Mouse (Mus musculus): ENCODE measurements around the gene Zmiz1.

Zmiz1 gene

DNA sequence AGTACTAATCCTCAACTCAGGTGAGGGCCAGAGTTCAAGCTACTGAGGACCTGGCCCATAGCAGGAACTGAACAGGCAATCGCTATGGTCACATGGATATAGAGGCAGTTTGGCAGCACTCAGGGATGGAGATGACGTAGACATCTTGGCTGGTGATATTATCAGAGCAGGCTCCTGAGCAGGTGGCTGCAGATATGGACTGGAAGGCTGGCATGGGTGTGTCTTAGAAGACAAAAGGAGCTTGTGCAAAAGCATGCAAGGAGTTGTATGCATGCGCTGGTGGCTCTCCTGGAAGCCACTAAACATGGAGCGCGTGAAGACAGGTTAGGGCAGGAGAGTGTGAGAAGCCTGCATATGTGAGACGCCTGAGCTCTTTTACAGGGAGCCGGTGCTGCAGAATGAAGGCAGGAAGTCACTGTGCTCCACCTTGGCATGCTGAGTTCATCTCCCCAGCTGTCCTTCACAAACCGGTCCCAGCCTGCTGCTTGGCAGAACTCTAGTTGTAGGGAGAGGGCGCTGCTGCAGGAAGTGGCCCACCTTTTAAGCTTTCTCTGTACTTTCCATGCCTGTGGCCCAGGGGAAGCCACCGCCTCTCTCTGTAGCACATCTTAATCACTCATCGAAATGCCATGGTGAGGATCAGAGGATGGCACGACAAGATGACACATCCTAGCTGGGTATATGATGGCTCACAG is 4.8 kb upstream of the Zmiz1 start:
- DNase-seq (ENCODE audit: low read depth, low spot score), result peak; percentile 61

DNA sequence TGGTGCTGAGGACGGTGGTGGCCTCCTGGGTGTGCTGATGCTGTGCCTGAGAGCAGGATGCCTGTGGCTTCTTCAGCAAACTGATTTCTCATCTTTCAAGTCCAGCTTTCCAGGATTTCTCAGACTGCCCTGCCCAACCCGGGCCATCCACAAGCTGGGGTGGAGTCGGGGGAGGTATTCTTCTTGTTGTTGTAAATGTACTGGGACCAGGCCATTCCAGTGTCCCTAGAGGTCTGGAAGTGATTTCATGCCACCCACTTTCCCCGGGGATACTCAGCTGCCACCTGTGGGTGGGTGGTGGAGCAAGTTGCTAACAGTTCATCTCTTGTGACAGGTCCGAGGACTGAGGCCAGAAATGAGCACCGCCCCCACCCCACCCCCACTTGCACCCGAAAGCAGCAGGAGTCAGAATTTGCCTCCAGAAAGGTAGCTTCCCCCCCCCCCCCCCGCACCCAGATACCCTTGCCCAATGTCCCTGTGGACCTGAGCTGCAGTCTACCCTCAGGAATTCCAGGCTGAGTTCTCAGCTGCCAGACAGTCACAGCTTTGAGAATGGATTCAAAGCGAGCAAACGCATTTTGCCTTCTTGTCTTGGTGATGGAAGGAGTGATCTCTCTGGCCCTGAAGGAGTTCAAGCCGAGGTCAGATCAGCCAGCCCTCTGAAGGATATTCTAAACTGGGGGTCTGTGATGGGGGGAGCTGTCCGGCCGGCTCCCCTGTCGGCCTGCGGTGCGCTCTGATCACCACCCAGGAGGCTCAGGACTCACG is 2.1 kb upstream of the Zmiz1 start:
- no peak for DNase-seq (ENCODE audit: low read depth, low spot score)

DNA sequence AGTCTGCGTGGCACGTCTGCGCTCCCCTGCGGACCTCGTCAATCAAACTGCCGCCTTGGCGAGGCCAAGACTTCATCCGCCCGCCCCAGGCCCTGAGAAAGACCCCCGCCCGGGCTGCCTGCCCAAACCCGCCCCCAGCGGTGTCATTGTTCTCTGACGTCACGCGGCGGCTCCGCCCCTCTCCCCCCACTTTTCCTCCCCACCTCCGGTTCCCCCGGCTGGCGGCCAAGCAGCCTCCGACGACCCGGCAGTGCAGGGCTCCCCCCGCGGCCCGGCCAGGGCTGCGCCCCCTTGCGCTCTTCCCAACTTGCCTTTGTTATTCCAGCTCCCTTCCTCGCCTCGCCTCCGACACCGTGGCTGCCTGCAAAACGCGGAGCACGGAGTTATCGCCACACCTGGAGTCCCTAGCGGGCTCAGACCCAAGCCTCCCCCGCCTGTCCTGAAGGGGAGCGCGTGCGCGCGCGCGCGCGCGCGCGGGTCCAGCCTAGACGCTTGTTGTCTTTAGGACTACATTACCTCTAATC is 1.5 kb upstream of the Zmiz1 start:
- DNase-seq (ENCODE audit: low read depth, low spot score), result peak; percentile 98

DNA sequence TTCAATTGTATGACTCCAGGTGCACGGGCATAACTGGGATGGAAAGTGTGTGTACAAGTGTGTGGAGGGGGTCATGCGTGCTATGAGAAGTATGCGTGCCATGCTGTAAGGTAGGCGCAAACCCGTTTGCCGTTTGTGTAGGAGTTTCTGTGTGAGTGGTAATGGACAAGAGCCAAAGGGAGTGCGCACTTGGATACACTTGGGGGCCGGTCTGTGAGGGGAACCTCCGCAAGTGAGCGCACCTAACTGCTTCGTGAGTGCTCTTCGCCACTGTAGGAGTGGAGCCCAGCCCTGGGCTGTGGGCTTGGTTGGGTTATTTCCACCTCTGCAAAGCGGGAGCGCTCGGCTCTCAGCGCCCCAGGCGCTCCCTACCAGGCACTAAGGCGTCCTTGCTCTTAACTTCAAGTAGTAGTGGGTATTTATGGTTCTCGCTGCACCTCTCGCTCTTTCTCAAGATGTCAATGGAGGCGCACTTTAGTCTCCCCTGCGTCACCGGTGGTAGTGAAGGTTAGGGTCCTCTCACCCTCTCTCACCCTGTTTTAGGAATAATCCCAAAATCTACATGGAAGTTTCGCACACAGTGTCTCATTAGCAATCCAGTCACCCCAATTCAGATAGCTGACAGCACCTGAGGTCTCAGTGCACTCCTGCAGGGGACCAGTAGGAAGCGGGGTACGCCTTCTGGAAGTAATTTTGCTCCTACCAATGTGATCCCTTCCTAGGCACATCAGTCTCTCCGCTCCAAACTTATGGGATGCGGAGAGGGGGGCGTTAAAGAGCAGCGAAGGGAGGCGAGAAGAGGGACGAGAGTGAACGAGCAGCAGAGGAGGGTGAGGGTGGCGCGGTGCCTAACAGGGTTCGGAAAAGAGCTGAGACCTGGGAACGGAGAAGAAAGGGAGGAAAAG is 622 bp upstream of the Zmiz1 start:
- peak; percentile 75 for DNase-seq (ENCODE audit: low read depth, low spot score)

DNA sequence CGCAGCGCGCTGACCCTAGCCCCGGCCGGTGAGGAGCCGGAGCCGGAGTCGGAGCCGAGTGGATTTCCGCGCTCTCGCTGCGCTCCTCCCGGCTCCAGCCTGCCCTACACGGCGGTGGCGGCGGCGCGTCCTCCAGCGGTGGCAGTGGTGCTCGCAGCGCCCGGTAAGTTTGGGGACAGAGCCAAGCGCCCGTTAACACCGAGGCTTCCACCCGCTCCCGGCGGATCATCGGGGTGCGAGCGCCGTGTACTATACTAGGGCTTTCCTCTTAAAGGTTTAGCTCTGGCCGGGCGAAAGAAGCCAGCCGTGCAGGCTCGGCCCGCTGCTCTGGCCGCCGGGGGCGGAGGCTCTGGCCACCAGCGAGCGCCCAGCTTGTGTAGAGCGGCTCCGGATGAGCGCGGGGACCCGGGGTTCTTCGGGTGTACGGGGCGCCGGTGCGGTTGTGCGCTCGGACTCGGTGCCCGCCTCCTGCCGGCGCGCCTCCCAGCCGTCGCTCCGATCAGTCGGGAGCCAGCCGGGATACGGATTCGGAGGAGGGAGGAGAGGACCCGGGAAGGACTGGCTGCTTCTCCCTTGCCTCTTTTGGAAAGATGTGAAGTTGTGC is 511 bp downstream of the Zmiz1 start:
- DNase-seq (ENCODE audit: low read depth, low spot score), result no peak

DNA sequence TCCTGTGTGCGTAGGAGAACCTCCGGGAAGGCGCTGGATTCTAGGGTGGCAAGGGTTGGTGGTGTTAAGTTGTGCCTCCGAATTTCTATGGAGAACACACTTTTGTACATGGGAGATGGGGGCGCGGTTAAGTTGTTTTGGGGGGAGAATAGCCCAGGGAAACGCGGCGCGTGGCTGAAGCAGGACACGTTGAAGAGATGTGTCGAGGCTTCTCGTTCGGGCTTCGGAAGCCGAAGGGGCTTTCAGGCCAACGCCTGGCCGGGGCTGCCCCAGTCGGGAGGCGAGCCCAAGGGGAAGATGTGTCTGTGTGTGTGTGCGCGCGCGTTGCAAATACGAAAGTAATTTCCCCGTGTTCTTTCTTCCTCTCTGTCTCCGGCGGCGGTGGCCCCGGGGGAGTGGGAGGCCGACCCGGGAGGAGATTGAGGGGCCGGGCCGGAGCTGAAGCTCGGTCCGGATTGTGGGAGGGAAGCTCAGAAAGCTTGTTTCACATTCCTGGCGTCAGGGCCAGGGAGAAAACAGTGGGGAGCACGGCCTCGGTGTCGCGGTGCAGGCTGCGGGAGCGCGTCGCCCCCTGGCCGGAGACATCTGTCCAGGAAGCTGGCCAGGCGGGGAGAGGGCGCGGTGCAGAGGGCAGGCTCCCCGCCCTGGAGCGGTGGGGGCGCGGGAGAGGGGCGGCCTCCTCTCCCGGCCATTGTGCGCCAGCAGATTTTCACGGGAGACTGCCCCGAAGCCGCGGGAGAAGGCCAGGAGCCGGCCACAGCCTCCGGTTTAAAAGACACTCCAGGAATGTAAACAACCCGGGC is 1.2 kb downstream of the Zmiz1 start:
- peak; percentile 60 for DNase-seq (ENCODE audit: low read depth, low spot score)

DNA sequence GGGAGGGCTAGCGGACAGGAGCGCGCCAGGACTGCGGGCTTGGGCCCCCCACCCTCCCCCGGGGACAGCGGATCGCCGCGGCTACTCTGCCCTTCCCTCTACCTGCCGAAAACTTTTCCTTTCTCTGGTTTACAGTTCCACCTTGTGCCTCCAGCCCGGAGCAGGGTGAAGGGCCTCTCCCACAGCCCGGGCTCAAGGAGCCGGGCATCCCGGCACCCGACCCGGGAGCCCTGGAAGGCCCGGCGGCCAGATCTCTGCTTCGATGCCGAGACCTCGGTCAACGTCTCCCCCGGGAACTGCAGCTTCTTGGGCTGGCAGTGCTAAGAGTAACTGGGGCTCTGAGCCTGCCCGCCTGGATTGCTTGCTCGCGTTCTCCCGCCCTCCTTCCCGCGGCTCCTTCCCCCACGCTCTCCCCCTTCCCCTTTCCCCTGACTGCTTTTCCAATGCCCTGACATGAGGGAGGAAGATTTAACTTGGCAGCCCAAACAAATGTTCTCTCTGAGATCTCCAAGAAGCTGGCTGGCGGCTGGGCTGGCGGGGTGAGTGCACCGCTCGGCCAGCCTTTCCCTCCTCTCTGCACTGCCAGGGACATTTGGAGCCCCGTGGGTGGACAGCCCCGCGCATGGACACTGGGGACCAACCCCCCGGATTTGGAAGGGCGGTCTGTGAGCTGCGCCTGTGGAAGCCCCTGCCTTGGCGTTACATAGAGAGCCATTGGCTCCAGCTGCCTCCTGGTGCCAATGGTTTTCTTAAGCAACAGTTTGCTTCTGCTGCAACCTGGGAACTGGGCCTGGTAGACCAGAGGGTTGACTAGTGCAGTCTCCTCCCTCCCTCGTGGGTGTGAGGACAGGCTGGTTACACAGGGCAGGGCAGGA is 2.1 kb downstream of the Zmiz1 start:
- peak; percentile 61 for DNase-seq (ENCODE audit: low read depth, low spot score)

DNA sequence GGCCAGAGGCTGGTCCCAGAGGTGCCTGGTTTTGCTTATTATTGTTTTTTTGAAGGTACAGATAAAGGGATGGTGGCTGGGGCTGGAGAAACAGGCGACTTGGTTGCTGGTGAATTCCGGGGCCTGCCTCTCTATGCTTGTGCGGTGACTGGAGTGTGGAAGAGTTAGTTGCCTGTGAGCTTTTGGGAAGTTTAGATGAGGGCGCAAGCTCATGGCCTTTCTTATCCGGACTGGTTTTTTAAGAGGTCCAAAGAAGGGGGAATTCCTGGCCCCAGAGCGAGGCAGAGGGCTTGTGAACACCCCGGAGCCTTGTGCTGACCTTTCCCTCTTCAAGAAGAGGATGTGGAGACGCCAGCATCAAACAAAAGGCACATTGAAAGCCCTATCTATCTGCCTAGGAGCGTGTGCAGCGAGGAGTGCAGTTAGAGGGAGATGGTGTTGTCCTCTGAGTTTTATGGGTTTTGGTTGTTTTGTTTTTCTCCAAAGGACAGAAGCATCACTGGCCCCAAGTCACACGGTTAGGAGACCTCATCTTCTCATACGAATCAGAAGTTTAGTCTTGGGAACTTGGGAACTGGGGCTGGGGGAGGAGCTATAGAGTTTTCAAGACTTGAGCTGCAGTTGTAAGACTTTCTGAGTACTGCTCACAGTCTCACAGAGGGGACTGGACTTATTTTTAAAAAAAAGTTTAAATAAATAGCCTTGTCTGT is 2.8 kb downstream of the Zmiz1 start:
- no peak for DNase-seq (ENCODE audit: low read depth, low spot score)

DNA sequence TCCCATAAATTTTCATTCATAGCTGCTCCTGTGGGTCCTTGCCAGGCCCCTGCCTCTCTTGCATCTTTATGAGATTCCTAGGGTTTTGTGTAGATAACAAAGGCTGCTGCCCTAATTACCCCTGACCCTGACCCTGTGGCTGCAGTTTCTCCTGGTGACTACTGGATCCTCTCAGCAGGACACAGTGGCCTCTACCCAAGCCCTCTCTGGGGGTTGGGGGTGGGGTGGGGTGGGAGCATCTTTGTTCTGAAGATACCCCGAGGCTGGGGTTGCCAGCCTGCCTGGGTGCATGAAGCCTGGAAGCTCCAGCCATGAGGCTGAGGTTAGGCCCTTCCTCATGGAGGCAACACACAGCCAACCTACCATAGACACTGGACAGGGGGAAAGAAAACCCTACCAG is 4.0 kb downstream of the Zmiz1 start:
- DNase-seq (ENCODE audit: low read depth, low spot score), result no peak

DNA sequence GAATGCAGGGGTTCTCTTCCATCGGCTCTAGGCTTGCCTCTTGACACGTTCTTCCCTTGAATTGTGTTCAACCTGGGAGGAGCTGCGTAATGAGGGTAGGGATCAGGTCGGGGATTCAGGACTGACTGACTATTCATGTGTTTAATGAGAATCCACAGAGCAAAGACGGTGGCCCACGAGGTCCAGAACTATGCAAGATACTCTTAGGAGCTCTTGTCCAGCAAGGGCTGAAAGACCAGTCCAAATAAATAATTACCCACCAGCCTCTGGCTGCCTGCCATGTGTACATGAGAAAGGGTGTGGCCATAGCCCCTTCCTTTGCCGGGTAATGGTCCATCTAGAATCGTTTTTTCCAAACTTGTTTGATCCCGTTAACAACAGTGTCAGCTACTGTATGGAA is 4.9 kb downstream of the Zmiz1 start:
- DNase-seq (ENCODE audit: low read depth, low spot score), result no peak

DNA sequence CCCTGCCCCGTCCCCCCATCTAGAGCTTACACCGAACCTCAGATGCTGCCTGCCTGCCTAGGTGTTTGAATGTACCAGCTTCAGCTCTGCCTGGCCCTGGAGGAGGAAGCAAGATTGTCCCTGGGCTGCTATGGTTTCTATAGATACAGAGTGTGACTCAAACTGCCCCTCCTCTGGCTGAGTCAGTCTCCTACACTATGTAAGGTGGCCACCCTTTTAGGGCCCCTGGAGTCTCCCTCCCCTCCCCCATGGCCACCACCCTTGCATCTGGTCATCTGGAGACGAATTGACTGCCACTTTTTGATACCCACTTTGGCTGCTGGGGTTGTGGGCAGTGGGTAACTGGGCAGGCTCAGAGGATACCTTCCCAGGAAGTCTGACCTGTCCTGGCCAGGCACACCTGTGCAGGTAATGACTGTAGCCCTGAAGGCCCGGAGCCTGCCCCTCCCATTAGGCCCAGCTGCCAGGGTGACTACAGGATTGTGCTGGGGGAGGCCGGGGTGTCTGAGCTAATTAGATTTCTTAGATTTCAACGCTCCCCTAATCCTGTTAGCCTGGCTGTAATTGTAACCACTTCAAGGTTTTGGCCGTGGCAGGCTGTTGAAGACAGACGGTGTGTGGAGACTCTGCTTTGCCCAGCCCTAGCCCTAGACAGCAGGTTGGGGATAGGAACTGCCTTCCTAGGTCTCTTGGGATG is 5.8 kb downstream of the Zmiz1 start:
- no peak for DNase-seq (ENCODE audit: low read depth, low spot score)

DNA sequence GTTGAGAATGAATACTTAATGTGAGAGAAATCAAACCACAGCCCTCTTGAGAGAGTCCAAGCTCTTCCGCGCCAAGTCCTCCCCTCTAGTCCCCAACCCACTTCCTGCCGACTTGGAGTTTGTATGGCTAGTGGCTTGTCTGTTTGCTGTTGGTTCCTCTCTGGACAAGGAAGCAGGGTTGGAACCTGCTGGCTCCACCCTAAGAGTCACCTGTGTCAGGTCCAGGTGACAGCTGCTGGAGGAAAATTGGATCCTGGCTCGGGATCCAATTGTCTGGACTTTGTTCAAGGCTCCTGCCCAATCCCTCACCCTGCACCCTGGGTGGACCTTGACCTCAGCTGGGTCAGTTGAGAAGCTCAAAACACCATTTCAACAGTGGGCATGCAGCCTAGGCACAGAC is 7.4 kb downstream of the Zmiz1 start:
- DNase-seq (ENCODE audit: low read depth, low spot score), result no peak

DNA sequence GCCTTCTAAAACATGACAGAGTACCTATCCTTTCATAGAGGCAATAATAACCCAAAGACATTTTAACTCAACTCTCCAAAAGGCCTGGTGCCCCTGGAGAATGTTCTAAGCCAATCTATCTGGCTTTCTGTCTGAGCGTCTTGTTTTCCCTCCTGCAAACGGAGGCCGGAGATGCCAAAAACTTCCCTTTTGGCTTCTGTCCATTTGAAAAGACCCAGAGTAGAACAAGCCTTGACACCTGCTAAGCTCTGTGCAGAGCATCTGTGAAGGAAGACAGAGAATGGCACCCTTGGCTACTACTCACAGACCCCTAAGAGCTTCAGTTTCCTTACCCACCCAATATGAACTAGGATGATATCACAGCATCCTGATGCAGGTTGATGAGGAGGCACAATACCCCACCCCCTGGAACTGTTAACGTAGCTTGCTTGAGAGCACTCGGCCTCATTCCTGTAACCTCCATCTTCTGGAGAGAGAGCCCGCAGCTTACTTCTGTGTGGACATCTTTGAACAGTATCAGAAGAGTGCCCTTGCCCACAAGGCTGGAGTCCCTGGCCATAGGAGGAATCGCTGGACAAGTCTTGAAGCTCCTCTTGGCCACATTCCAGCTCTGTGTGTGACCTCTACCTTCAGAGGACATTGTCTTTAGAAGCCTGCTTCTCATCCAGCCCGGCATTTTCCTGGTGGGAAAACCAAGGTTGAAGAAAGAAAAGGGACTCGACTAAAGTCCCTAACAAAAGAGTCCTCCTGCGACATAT is 9.1 kb downstream of the Zmiz1 start:
- no peak for DNase-seq (ENCODE audit: low read depth, low spot score)

DNA sequence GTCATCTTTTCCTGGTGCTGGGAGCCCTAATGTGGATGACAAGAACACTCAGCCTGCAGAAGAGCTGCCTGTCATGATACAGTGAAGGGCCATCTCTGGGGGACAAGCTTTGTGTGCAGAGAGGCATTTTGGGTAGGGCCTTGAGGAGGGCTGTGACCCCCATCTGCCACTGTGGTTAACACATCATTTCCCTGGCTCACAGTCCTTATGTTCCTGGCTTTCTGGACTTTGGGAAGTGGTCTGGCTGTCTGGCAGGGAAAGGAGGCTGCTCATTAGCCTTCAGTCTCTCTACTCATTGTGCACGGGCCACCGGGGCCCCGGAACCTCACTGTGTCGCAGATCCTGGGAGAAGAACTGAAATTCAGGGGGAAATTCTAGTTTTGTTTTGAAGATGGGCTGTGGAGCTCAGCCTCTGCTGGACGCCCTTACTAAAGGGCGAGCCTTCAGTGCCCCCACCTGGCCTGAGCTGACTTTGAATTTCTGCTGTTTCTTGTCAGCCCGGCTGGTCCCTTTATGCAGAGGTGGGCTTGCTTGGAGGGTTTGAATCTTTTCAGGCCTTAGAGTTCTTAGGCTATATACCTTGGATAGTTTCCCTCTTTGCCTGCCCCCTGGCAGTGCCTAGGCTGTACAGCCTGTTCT is 10.0 kb downstream of the Zmiz1 start:
- DNase-seq (ENCODE audit: low read depth, low spot score), result no peak

DNA sequence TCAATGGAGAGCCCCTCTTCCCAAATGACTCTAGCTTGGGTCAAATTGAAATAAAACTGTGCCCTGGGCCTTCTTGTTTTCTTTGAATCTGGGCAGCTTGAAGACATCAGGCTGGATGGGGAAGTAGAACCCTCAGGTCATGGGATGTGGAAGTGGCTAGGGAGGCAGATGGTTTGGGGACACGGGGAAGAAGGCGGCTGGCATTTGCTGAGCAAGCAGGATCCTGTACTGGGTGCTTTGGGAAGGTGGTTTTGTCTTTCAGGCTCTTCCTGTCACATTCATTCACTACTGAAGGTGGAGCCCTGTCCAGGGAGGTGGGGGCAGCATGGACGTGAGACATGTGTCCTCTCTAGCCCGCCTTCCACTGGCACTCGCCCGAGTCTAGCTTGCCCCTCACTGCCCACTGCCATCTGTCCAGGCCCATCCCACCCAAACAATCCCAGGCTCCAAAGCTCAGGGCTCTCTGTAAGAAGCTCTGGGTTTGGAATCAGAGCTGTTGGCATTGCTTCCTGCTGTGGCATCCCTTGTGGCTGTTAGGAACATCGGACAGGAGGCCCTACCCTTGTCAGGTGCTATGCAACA is 11.3 kb downstream of the Zmiz1 start:
- DNase-seq (ENCODE audit: low read depth, low spot score), result no peak

DNA sequence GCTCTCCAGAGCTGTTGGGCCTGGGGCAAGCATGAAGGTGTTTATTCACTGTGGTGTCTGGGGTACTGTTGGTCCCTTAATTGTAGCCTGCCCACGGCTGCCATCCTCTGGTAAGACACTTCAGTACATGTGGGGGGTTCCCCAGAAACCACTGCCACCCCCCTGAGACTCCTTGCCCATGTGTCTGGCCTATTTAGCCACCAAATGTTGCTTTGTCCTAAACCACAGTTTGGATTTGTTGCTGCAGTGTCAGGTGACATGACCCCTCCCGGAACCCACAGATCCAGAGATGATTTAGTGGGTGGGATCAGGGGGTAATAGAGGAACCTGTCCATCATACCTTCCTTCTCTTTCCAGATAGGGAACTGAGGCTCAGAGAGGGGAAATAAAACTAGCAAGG is 12.1 kb downstream of the Zmiz1 start:
- DNase-seq (ENCODE audit: low read depth, low spot score), result no peak
